Mouse (Mus musculus) liver, embryonic 13.5 days (tissue): ENCODE data around the gene Prmt3. TPM values are rescaled to one million over a fixed set of nuclear protein-coding genes. Genes with fewer than 3 reads are reported as not detected.

Experiments
- ATAC-seq: fragments of 200-750 bp; cut with Nextera tagmentation; 2 replicates; pipeline ENCODE4 v1.8.0; 2017; ENCODE audit warnings: low read depth, mild to moderate bottlenecking, moderate number of reproducible peaks, moderate library complexity
- DNase-seq: peaks from one replicate; pipeline ENCODE4 v3.0.0; 2022
- H3K27ac ChIP-seq: fragments of 300-500 bp; sonication (generic); 2 replicates; pipeline ENCODE4 v1.5.1; 2015; ENCODE audit warnings: moderate library complexity, mild to moderate bottlenecking, inconsistent platforms
- H3K27me3 ChIP-seq: fragments of 300-500 bp; sonication (generic); 2 replicates; pipeline ENCODE4 v1.6.1; 2015; ENCODE audit warnings: mild to moderate bottlenecking, inconsistent platforms
- H3K36me3 ChIP-seq: fragments of 300-500 bp; sonication (generic); 2 replicates; pipeline ENCODE4 v1.6.1; 2015; ENCODE audit warnings: mild to moderate bottlenecking, inconsistent platforms
- H3K4me1 ChIP-seq: fragments of 300-500 bp; sonication (generic); replicated peaks from 2 replicates; pipeline ENCODE4 v1.6.1; 2015; ENCODE audit warnings: inconsistent platforms
- H3K4me2 ChIP-seq: fragments of 300-500 bp; sonication (generic); 2 replicates; pipeline ENCODE4 v1.6.1; 2015; ENCODE audit warnings: inconsistent platforms, mild to moderate bottlenecking, moderate library complexity
- H3K4me3 ChIP-seq: fragments of 300-500 bp; sonication (generic); replicated peaks from 2 replicates; pipeline ENCODE4 v1.5.1; 2015; ENCODE audit warnings: mild to moderate bottlenecking, inconsistent platforms
- H3K9ac ChIP-seq: fragments of 300-500 bp; sonication (generic); 2 replicates; pipeline ENCODE4 v1.6.1; 2015; ENCODE audit warnings: mild to moderate bottlenecking, inconsistent platforms
- H3K9me3 ChIP-seq: fragments of 300-500 bp; sonication (generic); replicated peaks from 2 replicates; pipeline ENCODE4 v1.6.1; 2016; ENCODE audit warnings: inconsistent platforms
- WGBS: fragments of 180-500 bp; shearing (Covaris S2); methylation state at CpG from one replicate; pipeline ENCODE4 v1.1.7; 2015; ENCODE audit not compliant: insufficient replicate concordance; 5-methylcytosine and 5-hydroxymethylcytosine counted together
- polyA plus RNA-seq: library from polyadenylated mRNA; unstranded; fragments of >200 nt; fragmentation: Nextera tagmentation; extraction: Ambion mirVana; gene quantifications from 2 replicates; pipeline ENCODE4 v1.2.1, GENCODE M21; 2015

The Prmt3 gene
- polyA plus RNA-seq, 1 experiment from 2014 or later, result 32.3 TPM

- no peak overlapping the region for H3K4me2 ChIP-seq
- H3K9me3 ChIP-seq, result no peaks in the 10 kb centered on the region
- no peaks in the 10 kb centered on the region for H3K4me1 ChIP-seq
- WGBS, result 60% methylated on average over 1 of the region's 1 CpGs
- H3K36me3 ChIP-seq, result peaks cover 75% of the 10 kb centered on the region
- H3K9ac ChIP-seq, result no peak overlapping the region
- no peak for DNase-seq
- ATAC-seq, result no peak
- H3K27ac ChIP-seq, result no peak overlapping the region
- no peak overlapping the region for H3K4me3 ChIP-seq
- H3K27me3 ChIP-seq, result no peaks in the 10 kb centered on the region
Observed at GRCm38 (mm10) chr7:49797171-49797570, 19.0 kb downstream of the Prmt3 start.

GRCm38 (mm10) chr7:49803511-49803910 lies 25.4 kb downstream of the Prmt3 start:
- Histone ChIP-seq H3K27me3 (no peaks in the 10 kb centered on the region), H3K9ac (no peak overlapping the region), H3K36me3 (peaks cover 56% of the 10 kb centered on the region), H3K9me3 (no peaks in the 10 kb centered on the region), H3K4me1 (peaks cover 35% of the 10 kb centered on the region), H3K4me3 (no peak overlapping the region), H3K4me2 (no peak overlapping the region), H3K27ac (no peak overlapping the region)
- 81% methylated on average over 6 of the region's 6 CpGs for WGBS
- ATAC-seq, result no peak
- DNase-seq, result no peak

GRCm38 (mm10) chr7:49804638-49805165 lies 26.6 kb downstream of the Prmt3 start:
- 33% methylated on average over 5 of the region's 5 CpGs for WGBS
- no peak for DNase-seq
- Histone ChIP-seq H3K9ac (no peak overlapping the region), H3K4me1 (peaks cover 35% of the 10 kb centered on the region), H3K4me3 (no peak overlapping the region), H3K4me2 (no peak overlapping the region), H3K27me3 (no peaks in the 10 kb centered on the region), H3K36me3 (peaks cover 55% of the 10 kb centered on the region), H3K27ac (no peak overlapping the region), H3K9me3 (no peaks in the 10 kb centered on the region)
- peak; percentile 50; the same call in 1 of the 2 replicates for ATAC-seq

- peak overlapping the region; percentile 11; the same call in 1 of the 2 replicates for H3K27ac ChIP-seq
- H3K27me3 ChIP-seq, result no peaks in the 10 kb centered on the region
- no peak for DNase-seq
- no peak overlapping the region for H3K4me2 ChIP-seq
- 23% methylated on average over 3 of the region's 3 CpGs for WGBS
- peaks cover 52% of the 10 kb centered on the region for H3K36me3 ChIP-seq
- no peak overlapping the region for H3K9ac ChIP-seq
- H3K4me3 ChIP-seq, result no peak overlapping the region
- peak; percentile 78 for ATAC-seq
- peaks cover 35% of the 10 kb centered on the region for H3K4me1 ChIP-seq
- H3K9me3 ChIP-seq, result no peaks in the 10 kb centered on the region
Observed at GRCm38 (mm10) chr7:49805618-49806017, 27.5 kb downstream of the Prmt3 start.

- H3K9me3 ChIP-seq, result no peaks in the 10 kb centered on the region
- H3K4me3 ChIP-seq, result no peak overlapping the region
- no peak for ATAC-seq
- no peak overlapping the region for H3K9ac ChIP-seq
- DNase-seq, result no peak
- H3K4me1 ChIP-seq, result peaks cover 35% of the 10 kb centered on the region
- WGBS, result 35% methylated on average over 9 of the region's 9 CpGs
- H3K4me2 ChIP-seq, result no peak overlapping the region
- no peaks in the 10 kb centered on the region for H3K27me3 ChIP-seq
- H3K27ac ChIP-seq, result no peak overlapping the region
- H3K36me3 ChIP-seq, result peaks cover 48% of the 10 kb centered on the region
Observed at GRCm38 (mm10) chr7:49807093-49807682, 29.0 kb downstream of the Prmt3 start.

- H3K9me3 ChIP-seq, result no peaks in the 10 kb centered on the region
- peaks cover 43% of the 10 kb centered on the region for H3K36me3 ChIP-seq
- no peak overlapping the region for H3K9ac ChIP-seq
- no peak for ATAC-seq
- no peak for DNase-seq
- H3K27me3 ChIP-seq, result no peaks in the 10 kb centered on the region
- H3K4me2 ChIP-seq, result no peak overlapping the region
- H3K4me1 ChIP-seq, result peaks cover 35% of the 10 kb centered on the region
- no peak overlapping the region for H3K4me3 ChIP-seq
- WGBS, result 83% methylated on average over 17 of the region's 17 CpGs
- H3K27ac ChIP-seq, result no peak overlapping the region
Observed at GRCm38 (mm10) chr7:49807846-49808622, 29.9 kb downstream of the Prmt3 start.

GRCm38 (mm10) chr7:49809100-49809499 lies 31.0 kb downstream of the Prmt3 start:
- peaks cover 48% of the 10 kb centered on the region for H3K36me3 ChIP-seq
- H3K4me2 ChIP-seq, result no peak overlapping the region
- peaks cover 31% of the 10 kb centered on the region for H3K4me1 ChIP-seq
- H3K27ac ChIP-seq, result no peak overlapping the region
- H3K9ac ChIP-seq, result no peak overlapping the region
- DNase-seq, result no peak
- no peak overlapping the region for H3K4me3 ChIP-seq
- WGBS, result 82% methylated on average over 6 of the region's 6 CpGs
- H3K27me3 ChIP-seq, result no peaks in the 10 kb centered on the region
- ATAC-seq, result no peak
- H3K9me3 ChIP-seq, result no peaks in the 10 kb centered on the region

- no peak overlapping the region for H3K27ac ChIP-seq
- no peak for DNase-seq
- ATAC-seq, result no peak
- WGBS, result 67% methylated on average over 3 of the region's 3 CpGs
- H3K4me2 ChIP-seq, result no peak overlapping the region
- no peaks in the 10 kb centered on the region for H3K27me3 ChIP-seq
- H3K36me3 ChIP-seq, result peaks cover 50% of the 10 kb centered on the region
- no peak overlapping the region for H3K4me3 ChIP-seq
- H3K9me3 ChIP-seq, result no peaks in the 10 kb centered on the region
- H3K9ac ChIP-seq, result no peak overlapping the region
- peaks cover 27% of the 10 kb centered on the region for H3K4me1 ChIP-seq
Observed at GRCm38 (mm10) chr7:49809562-49809961, 31.4 kb downstream of the Prmt3 start.

- Histone ChIP-seq H3K4me1 (peaks cover 9% of the 10 kb centered on the region), H3K27ac (no peak overlapping the region), H3K4me2 (no peak overlapping the region), H3K9me3 (no peaks in the 10 kb centered on the region), H3K4me3 (no peak overlapping the region), H3K36me3 (peaks cover 56% of the 10 kb centered on the region), H3K9ac (no peak overlapping the region), H3K27me3 (no peaks in the 10 kb centered on the region)
- ATAC-seq (no peak), DNase-seq (no peak)
- 60% methylated on average over 4 of the region's 4 CpGs for WGBS
Observed at GRCm38 (mm10) chr7:49811346-49811745, 33.2 kb downstream of the Prmt3 start.

GRCm38 (mm10) chr7:49819393-49819792 lies 41.2 kb downstream of the Prmt3 start:
- WGBS, result 77% methylated on average over 4 of the region's 4 CpGs
- Histone ChIP-seq H3K4me1 (no peaks in the 10 kb centered on the region), H3K4me2 (no peak overlapping the region), H3K9me3 (no peaks in the 10 kb centered on the region), H3K4me3 (no peak overlapping the region), H3K27ac (no peak overlapping the region), H3K27me3 (no peaks in the 10 kb centered on the region), H3K9ac (no peak overlapping the region), H3K36me3 (peaks cover 37% of the 10 kb centered on the region)
- no peak for ATAC-seq
- no peak for DNase-seq

- Histone ChIP-seq H3K9me3 (no peaks in the 10 kb centered on the region), H3K4me2 (no peak overlapping the region), H3K36me3 (peaks cover 35% of the 10 kb centered on the region), H3K4me3 (no peak overlapping the region), H3K27ac (no peak overlapping the region), H3K9ac (no peak overlapping the region), H3K4me1 (no peaks in the 10 kb centered on the region), H3K27me3 (no peaks in the 10 kb centered on the region)
- DNase-seq (no peak), ATAC-seq (no peak)
- 81% methylated on average over 1 of the region's 1 CpGs for WGBS
Observed at GRCm38 (mm10) chr7:49821370-49821769, 43.2 kb downstream of the Prmt3 start.
